Mouse (Mus musculus): ENCODE measurements around the gene Xlr3c.
A peak's percentile ranks its signal among the peaks of the same experiment; 100 is the strongest.
"Not testable (repeated sequence)": the region's sequence is repeated elsewhere in the genome, so short reads cannot be mapped to it uniquely, and the experiment has no call there.

The Xlr3c gene

DNA sequence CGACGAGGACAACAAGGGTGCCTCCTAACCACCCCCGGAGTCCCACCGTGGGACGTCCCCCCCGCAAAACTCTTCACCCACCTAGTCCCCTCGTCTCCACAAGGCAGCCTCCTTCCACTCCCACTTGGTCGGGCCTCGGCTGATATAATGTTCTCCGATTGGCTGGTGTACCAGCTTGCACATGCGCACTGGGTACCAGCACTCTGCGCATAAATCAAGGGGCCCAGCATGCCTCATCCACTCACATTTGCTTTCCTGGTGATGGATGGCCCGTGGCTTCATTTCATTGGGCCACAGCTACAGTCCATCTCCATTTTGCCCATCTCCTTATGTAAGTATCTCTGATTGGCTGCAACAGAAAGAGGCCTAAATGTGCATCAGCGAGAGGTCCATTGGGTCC lies at the start of gene Xlr3c:
TSS of gene Xlr3c (minus strand) at position 121 of the 400 bp plus-strand sequence.
- not testable (repeated sequence) for DNase-seq (ENCODE audit: low spot score)

DNA sequence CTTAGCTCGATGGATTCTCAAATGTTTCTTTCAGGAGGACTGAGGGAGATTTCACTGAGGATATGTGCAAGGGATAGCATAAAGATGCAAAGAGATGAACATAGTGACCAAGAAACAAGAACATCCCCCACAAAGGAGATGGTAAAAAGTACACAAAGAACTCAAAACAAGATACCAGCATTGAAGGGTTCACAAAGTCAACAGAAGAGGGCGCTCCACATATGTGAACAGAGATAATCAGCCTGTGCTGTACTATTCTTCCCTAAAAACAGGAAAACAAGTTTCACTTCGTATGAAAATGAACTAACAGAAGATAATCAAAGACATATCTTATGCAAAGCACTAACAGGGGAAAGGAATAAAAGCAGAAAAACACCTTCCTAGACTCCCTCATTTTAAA lies 47.3 kb upstream of the Xlr3c start:
- DNase-seq (ENCODE audit: low spot score), result no peak

DNA sequence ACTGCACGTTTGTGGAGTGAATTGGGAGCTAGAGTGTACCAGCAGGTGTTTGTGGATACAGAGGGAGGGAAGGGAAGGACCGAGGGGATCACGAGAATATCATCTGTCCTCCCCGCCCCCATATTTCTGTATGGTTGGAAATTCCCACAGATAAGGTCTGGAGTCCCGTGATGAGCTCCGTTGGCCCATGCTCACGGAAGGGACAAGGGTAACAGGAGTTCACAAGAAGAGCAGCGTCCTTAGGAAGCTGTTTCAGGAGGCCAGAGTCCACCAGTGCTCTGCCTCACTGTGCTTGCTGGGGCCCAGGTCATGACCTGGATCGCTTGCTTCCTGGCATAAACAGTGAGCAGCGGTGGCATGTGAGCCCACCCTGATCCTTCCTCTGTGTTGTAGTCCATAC lies 30.6 kb upstream of the Xlr3c start:
- DNase-seq (ENCODE audit: low spot score), result not testable (repeated sequence)

DNA sequence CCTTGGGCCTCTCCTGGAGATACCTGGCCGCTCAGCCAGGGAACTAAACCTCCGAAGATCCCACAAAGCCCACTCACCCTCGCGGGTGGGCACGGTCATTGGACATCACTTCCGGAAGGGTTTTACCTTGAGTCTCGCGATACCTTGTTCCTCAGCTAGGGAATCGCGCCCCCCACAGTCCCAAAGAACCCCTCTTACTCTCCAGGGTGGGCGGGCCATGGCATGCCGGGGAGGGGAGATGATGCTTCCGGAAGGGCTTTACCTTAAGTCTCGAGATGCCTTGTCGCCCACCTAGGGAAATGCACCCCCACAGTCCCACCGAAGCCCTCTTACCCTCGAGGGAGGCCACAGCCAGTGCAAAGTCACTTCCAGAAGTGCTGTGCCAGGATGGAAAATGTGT lies 27.7 kb upstream of the Xlr3c start, which contains the start of the genes Xlr5a and Xlr5c:
TSS of gene Xlr5a (minus strand) at position 101 of the 400 bp plus-strand sequence.
TSS of gene Xlr5c (minus strand) at position 101 of the 400 bp plus-strand sequence.
- not testable (repeated sequence) for DNase-seq (ENCODE audit: low spot score)

DNA sequence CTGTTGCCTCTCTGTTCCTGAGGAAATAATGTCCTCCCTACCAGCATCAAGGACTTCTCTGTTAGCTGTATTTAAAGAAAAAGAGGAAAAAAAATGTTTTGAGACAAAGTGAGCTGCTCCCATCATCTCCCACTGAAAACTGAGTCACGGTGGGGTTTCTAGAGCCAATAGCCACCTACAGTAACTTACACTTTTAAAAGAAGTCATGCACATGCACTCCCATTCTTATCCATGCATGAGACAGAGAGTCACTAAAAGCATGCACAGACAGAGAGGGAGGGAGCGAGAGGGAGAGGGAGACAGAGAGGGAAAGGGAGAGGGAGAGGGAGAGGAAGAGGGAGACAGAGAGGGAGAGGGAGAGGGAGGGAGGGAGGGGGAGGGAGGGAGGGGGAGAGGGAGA lies 2.8 kb downstream of the Xlr3c start:
- DNase-seq (ENCODE audit: low spot score), result not testable (repeated sequence)

DNA sequence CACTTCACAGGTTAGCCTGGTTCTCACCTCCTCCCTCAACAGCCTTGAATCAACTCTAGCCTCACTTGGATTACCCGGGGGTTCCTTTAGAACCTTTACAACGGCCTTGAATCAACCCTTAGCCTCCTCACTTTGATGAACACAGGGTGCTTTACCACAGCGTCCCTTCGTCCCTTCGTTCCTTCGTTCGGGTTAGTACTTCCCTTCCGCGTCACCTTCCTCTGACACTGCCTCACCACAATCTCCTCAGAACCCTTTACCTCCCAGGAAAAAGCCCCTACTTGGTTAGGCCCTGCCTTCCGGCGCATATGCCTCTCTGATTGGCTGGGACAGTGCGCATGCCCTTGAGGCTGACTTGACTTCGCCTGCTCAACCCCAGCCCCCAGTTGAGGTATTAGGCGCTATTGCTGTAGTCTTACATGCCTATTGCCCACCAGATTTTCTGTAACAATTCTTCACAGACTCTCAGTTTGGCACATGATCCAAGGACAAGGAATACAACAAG lies 22.3 kb downstream of the Xlr3c start, which contains the start of gene Xlr4c:
TSS of gene Xlr4c (minus strand) at position 310 of the 505 bp plus-strand sequence.
- DNase-seq (ENCODE audit: low spot score), result not testable (repeated sequence)

DNA sequence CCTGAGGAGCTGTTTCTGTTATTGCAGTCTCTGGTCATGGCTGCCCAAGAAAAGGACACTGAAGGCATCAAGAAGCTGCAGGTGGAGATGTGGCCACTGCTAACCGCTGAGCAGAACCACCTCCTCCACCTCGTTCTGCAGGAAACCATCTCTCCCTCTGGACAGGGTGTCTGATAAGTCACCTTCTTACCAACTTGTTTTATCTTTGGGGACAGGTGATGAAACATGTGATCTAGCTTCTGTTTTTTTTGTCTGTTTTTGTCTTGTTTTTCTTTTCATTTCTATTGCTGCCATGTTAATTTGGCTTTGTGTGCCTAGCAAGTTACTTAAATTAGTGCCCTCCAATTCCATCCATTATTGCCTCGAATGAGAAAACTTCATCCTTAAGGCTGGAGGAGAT lies 35.9 kb downstream of the Xlr3c start:
- no peak for DNase-seq (ENCODE audit: low spot score)

DNA sequence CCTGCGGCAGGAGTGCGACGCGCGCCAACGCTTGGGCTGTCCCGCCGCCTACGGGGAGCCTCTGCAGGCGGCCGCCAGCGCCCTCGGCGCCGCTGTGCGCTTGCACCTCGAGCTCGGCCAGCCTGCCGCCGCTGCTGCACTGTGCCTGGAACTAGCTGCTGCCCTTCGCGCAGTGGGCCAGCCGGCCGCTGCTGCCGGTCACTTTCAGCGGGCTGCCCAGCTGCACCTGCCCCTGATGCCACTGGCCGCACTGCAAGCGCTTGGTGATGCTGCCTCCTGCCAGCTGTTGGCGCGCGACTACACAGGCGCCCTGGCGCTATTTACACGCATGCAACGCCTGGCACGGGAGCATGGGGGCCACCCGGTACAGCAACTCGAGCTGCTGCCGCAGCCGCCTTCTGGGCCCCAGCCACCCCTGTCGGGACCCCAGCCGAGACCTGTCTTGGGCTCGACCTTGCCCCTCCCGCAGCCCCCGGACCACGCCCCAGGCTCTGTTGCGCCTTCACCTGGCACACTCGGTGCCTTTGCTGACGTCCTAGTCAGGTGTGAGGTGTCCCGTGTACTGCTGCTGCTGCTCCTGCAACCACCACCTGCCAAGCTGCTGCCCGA lies 36.5 kb downstream of the Xlr3c start:
- peak; percentile 11 for DNase-seq (ENCODE audit: low spot score)

DNA sequence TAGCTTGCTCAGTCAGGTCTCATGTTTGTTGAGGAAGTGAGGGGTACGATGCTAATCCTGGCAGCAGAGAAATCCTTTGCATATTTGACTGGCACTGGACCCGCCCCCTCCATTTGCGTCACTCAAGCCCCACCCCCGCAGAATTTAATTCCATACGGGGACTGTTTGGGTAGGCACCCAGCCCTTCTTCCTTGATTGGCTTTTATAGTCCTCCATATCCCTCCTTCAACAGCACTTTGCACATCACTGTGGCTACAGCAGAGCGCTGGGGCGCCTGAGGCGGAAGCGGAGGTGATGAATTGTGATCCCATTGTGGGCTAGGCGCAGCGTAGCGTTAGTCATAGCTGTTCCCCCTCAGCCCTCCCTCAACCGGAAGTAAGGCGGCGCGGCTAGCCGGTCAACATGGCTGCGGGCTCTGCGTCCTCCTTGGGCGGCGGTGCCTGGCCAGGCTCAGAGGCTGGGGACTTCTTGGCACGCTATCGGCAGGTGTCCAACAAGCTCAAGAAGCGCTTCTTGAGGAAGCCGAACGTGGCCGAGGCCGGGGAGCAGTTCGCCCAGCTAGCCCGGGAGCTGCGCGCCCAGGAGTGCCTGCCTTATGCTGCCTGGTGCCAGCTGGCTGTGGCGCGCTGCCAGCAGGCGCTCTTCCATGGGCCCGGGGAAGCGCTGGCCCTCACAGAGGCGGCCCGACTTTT lies 37.1 kb downstream of the Xlr3c start, which contains the start of gene F8a:
TSS of gene F8a (plus strand) at position 378 of the 692 bp plus-strand sequence.
- peak; percentile 63 for DNase-seq (ENCODE audit: low spot score)

DNA sequence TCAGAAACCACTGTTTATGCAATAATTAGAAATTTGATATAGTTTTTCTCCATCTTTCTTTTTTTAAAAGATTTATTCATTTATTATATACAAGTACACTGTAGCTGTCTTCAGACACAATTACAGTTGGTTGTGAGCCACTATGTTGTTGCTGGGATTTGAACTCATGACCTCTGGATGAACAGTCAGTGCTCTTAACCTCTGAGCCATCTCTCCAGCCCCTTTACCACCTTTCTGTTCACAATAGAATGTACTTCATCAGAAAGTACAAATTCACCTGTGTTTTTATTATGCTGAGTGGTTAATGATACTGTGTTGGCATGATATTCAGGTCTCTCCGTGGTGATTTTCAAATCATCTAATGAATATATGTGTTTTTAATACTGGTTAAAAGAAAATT lies 39.8 kb downstream of the Xlr3c start:
- DNase-seq (ENCODE audit: low spot score), result no peak

DNA sequence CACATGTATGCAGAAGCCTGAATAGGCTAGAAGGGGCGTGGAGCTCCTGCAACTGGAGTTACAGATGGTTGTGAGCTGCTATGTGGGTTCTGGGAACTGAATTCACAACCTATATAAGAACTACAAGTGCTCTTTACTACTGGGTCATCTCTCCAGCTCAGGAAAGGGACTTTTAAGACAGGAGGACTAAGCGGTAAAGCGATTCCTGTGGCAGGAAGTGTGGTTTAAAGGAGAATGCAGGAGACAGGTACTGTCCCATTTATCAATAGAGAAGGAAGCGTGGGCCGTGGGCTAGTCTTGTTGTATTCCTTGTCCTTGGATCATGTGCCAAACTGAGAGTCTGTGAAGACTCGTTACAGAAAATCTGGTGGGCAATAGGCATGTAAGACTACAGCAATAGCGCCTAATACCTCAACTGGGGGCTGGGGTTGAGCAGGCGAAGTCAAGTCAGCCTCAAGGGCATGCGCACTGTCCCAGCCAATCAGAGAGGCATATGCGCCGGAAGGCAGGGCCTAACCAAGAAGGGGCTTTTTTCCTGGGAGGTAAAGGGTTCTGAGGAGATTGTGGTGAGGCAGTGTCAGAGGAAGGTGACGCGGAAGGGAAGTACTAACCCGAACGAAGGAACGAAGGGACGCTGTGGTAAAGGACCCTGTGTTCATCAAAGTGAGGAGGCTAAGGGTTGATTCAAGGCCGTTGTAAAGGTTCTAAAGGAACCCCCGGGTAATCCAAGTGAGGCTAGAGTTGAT lies 51.2 kb downstream of the Xlr3c start, which contains the start of gene Xlr4b:
TSS of gene Xlr4b (plus strand) at position 515 of the 746 bp plus-strand sequence.
- not testable (repeated sequence) for DNase-seq (ENCODE audit: low spot score)
